Comparison of ENCODE assay signal across 8 mouse cellular contexts in genomic region chr2:165529106-165529505, GRCm38 (mm10). TPM values are rescaled to one million over a fixed set of nuclear protein-coding genes. Genes with fewer than 3 reads are reported as not detected.
DNase-seq lines count a peak whose midpoint lies in the region; ATAC-seq and TF ChIP-seq lines count a peak whose summit lies in the region.

No protein-coding gene starts in this region.

- H3K27ac ChIP-seq in kidney, postnatal 0 days: no peak overlapping the region
- no peak overlapping the region for H3K27ac ChIP-seq in kidney, embryonic 14.5 days (ENCODE audit: low read depth, low read length)
- no peak overlapping the region for H3K27ac ChIP-seq in limb, embryonic 14.5 days (replicated peaks; ENCODE audit: low read depth, low read length)
- no peak overlapping the region for H3K27ac ChIP-seq in olfactory bulb, adult 2 months (ENCODE audit: insufficient read depth, low read depth, low read length)

- WGBS in kidney, postnatal 0 days: 14% methylated on average over 8 of the region's 8 CpGs
- 15% methylated on average over 8 of the region's 8 CpGs for WGBS in kidney, embryonic 14.5 days
- 10% methylated on average over 8 of the region's 8 CpGs for WGBS in limb, embryonic 14.5 days
- WGBS in olfactory bulb, adult 2 months: 6% methylated on average over 8 of the region's 8 CpGs

- no peak for ATAC-seq in kidney, postnatal 0 days (replicated peaks; ENCODE audit: low FRiP score, low read depth)
- ATAC-seq in kidney, embryonic 14.5 days (ENCODE audit: low FRiP score, low TSS enrichment): no peak
- ATAC-seq in limb, embryonic 14.5 days (ENCODE audit: low FRiP score, low read depth): no peak

- no peak overlapping the region for H3K4me2 ChIP-seq in kidney, postnatal 0 days (ENCODE audit: low read length)
- no peak overlapping the region for H3K4me2 ChIP-seq in kidney, embryonic 14.5 days (replicated peaks; ENCODE audit: low read depth, low read length)
- no peak overlapping the region for H3K4me2 ChIP-seq in limb, embryonic 14.5 days (replicated peaks; ENCODE audit: low read depth, low read length, severe bottlenecking)

- no peaks in the 10 kb centered on the region for H3K27me3 ChIP-seq in kidney, postnatal 0 days (ENCODE audit: insufficient read depth, low read length)
- no peaks in the 10 kb centered on the region for H3K27me3 ChIP-seq in kidney, embryonic 14.5 days (ENCODE audit: control insufficient read depth, insufficient read depth, low read length)
- no peaks in the 10 kb centered on the region; the same call in 1 of the 2 replicates for H3K27me3 ChIP-seq in limb, embryonic 14.5 days (ENCODE audit: control insufficient read depth, insufficient read depth, low read length)

- peak; percentile 79 for DNase-seq in kidney, postnatal 0 days (ENCODE audit: low spot score)
- DNase-seq in T-cell, adult 2 months (ENCODE audit: low spot score): peak; percentile 16
- peak; percentile 74 to 78 for DNase-seq in cerebellum, postnatal 25 days
- peak; percentile 63 to 68 for DNase-seq in heart, postnatal 36 days
- peak; percentile 71 for DNase-seq in limb, embryonic 14.5 days (ENCODE audit: low spot score)
- peak; percentile 38 to 51 for DNase-seq in thymus, postnatal 36 days

- intact Hi-C loops in heart, postnatal 36 days (cut with DNase I): loop anchor here (10.0 kb wide), 3 partner anchors 156 to 516 kb away; no protein-coding TSS in a partner anchor

- no peaks in the 10 kb centered on the region for H3K36me3 ChIP-seq in kidney, postnatal 0 days (ENCODE audit: insufficient read depth, low read length)
- no peaks in the 10 kb centered on the region for H3K36me3 ChIP-seq in kidney, embryonic 14.5 days (ENCODE audit: control insufficient read depth, insufficient read depth, low read length)
- H3K36me3 ChIP-seq in limb, embryonic 14.5 days (ENCODE audit: control insufficient read depth, insufficient read depth, low read length): no peaks in the 10 kb centered on the region

- no peak overlapping the region for H3K9ac ChIP-seq in kidney, postnatal 0 days (ENCODE audit: low read depth, low read length)
- no peak overlapping the region for H3K9ac ChIP-seq in kidney, embryonic 14.5 days (ENCODE audit: low read depth, low read length)
- no peak overlapping the region for H3K9ac ChIP-seq in limb, embryonic 14.5 days (ENCODE audit: low read depth, low read length, severe bottlenecking)

- H3K9me3 ChIP-seq in kidney, postnatal 0 days (replicated peaks; ENCODE audit: low read length): no peaks in the 10 kb centered on the region
- H3K9me3 ChIP-seq in kidney, embryonic 14.5 days (ENCODE audit: control insufficient read depth, low read length): no peaks in the 10 kb centered on the region
- no peaks in the 10 kb centered on the region for H3K9me3 ChIP-seq in limb, embryonic 14.5 days (ENCODE audit: control insufficient read depth, low read length)

- TF ChIP-seq POLR2A in limb, embryonic 14.5 days (IDR thresholded peaks at IDR 0.05; ENCODE audit: borderline replicate concordance, extremely low read depth, insufficient read depth, insufficient read length): no peak
- TF ChIP-seq POLR2A in olfactory bulb, adult 2 months (IDR thresholded peaks at IDR 0.05; ENCODE audit: insufficient read depth, low read depth, low read length): no peak

- no peak overlapping the region for H3K4me3 ChIP-seq in kidney, postnatal 0 days (replicated peaks; ENCODE audit: low read depth, low read length)
- H3K4me3 ChIP-seq in kidney, embryonic 14.5 days (ENCODE audit: low read length): no peak overlapping the region
- no peak overlapping the region for H3K4me3 ChIP-seq in limb, embryonic 14.5 days (replicated peaks; ENCODE audit: low read length)
- H3K4me3 ChIP-seq in olfactory bulb, adult 2 months (ENCODE audit: insufficient read depth, low read depth, low read length): no peak overlapping the region

- no peaks in the 10 kb centered on the region for H3K4me1 ChIP-seq in kidney, postnatal 0 days (replicated peaks; ENCODE audit: insufficient read depth, low read length)
- 0 out of 2 replicates have a peak, but pooled peaks cover 4% of the 10 kb centered on the region for H3K4me1 ChIP-seq in kidney, embryonic 14.5 days (ENCODE audit: control insufficient read depth, insufficient read depth, low read length)
- peaks cover 5% of the 10 kb centered on the region for H3K4me1 ChIP-seq in limb, embryonic 14.5 days (ENCODE audit: control insufficient read depth, insufficient read depth, low read length)
- no peaks in the 10 kb centered on the region; the same call in 1 of the 2 replicates for H3K4me1 ChIP-seq in olfactory bulb, adult 2 months (ENCODE audit: control insufficient read depth, insufficient read depth, low read length)

- peak; percentile 99 for TF ChIP-seq CTCF in kidney, postnatal 0 days (IDR thresholded peaks at IDR 0.05; ENCODE audit: low read depth)
- TF ChIP-seq CTCF in olfactory bulb, adult 2 months (IDR thresholded peaks at IDR 0.05; ENCODE audit: insufficient read depth, low read depth, low read length): peak; percentile 66

RNA-seq across cellular contexts. Expression of gene Slc2a10, which starts 25.5 kb away (rescaled TPM):
- 3.2 and 4.3 TPM in 2 replicates for polyA plus RNA-seq in kidney, postnatal 0 days (2015; fragmentation: Nextera tagmentation; extraction: Ambion mirVana)
- polyA plus RNA-seq in kidney, embryonic 14.5 days (2014; fragmentation: Nextera tagmentation; extraction: Ambion mirVana): 3.0 and 6.9 TPM in 2 replicates
- 1 to 10 TPM; 5.0 to 5.8 TPM for total RNA-seq in heart, postnatal 36 days (2021)
- 12.3 and 16.8 TPM in 2 replicates for polyA plus RNA-seq in limb, embryonic 14.5 days (2012; rRNA removed)
- 8.5 and 11.0 TPM in 2 replicates for polyA plus RNA-seq in limb, embryonic 14.5 days (2014; fragmentation: Nextera tagmentation; extraction: Ambion mirVana)
- not detected in 2 replicates for polyA plus RNA-seq in olfactory bulb, adult 2 months (2012; ENCODE audit: insufficient read depth, insufficient read length, low replicate concordance, missing spikeins)

RNA-seq across cellular contexts. Expression of gene Trp53rka, which starts 36.0 kb away (rescaled TPM):
- 27.2 and 27.5 TPM in 2 replicates for polyA plus RNA-seq in kidney, postnatal 0 days (2015; fragmentation: Nextera tagmentation; extraction: Ambion mirVana)
- polyA plus RNA-seq in kidney, embryonic 14.5 days (2014; fragmentation: Nextera tagmentation; extraction: Ambion mirVana): 27.0 and 42.5 TPM in 2 replicates
- 1 to 10 TPM; 9.3 to 9.7 TPM for total RNA-seq in heart, postnatal 36 days (2021)
- 36.3 and 37.9 TPM in 2 replicates for polyA plus RNA-seq in limb, embryonic 14.5 days (2012; rRNA removed)
- 39.4 and 44.4 TPM in 2 replicates for polyA plus RNA-seq in limb, embryonic 14.5 days (2014; fragmentation: Nextera tagmentation; extraction: Ambion mirVana)
- polyA plus RNA-seq in olfactory bulb, adult 2 months (2012; ENCODE audit: insufficient read depth, insufficient read length, low replicate concordance, missing spikeins): not detected in 2 replicates

RNA-seq across cellular contexts. Expression of gene Slc13a3, which starts 56.1 kb away (rescaled TPM):
- polyA plus RNA-seq in kidney, postnatal 0 days (2015; fragmentation: Nextera tagmentation; extraction: Ambion mirVana): 8.3 and 9.7 TPM in 2 replicates
- 0.24 and 0.42 TPM in 2 replicates for polyA plus RNA-seq in kidney, embryonic 14.5 days (2014; fragmentation: Nextera tagmentation; extraction: Ambion mirVana)
- total RNA-seq in heart, postnatal 36 days (2021): 1 to 10 TPM in 1 of 2 experiments, under 1 TPM in 1; 0.33 to 1.2 TPM
- 0.23 and 0.31 TPM in 2 replicates for polyA plus RNA-seq in limb, embryonic 14.5 days (2012; rRNA removed)
- 0.26 and 0.47 TPM in 2 replicates for polyA plus RNA-seq in limb, embryonic 14.5 days (2014; fragmentation: Nextera tagmentation; extraction: Ambion mirVana)
- not detected in 2 replicates for polyA plus RNA-seq in olfactory bulb, adult 2 months (2012; ENCODE audit: insufficient read depth, insufficient read length, low replicate concordance, missing spikeins)

Comparison
In these comparisons a context has a peak if more than half of its experiments do, and no peak if none do; other contexts are left out.
1. DNase-seq: peak in every context shown above with its lines; median percentile 79 in kidney, postnatal 0 days; 76 in cerebellum, postnatal 25 days; 71 in limb, embryonic 14.5 days; 66 in heart, postnatal 36 days; 44 in thymus, postnatal 36 days; 16 in T-cell, adult 2 months.
2. RNA of gene Trp53rka, which starts 36.0 kb away (polyA plus RNA-seq): 27.0 to 42.5 TPM in kidney, embryonic 14.5 days, 36.3 to 44.4 TPM in limb, embryonic 14.5 days and 27.2 to 27.5 TPM in kidney, postnatal 0 days; not detected in olfactory bulb, adult 2 months; every median in the first group is over 10 times any median in the second.